Mouse (Mus musculus) heart, adult 2 months (tissue): ENCODE measurements around the gene Sirt3.

ENCODE experiments used
- CTCF ChIP-seq: fragments of 200-600 bp; IDR thresholded peaks from 2 replicates; pipeline ENCODE4 v1.8.1; 2022; ENCODE audit warnings: antibody characterized with exemption, mild to moderate bottlenecking, moderate library complexity
- POLR2A ChIP-seq: fragments of 200-500 bp; IDR thresholded peaks from 2 replicates; pipeline ENCODE4 v1.6.1; 2011; ENCODE audit warnings: mild to moderate bottlenecking, low read depth, low read length, control low read depth; ENCODE audit not compliant: insufficient read depth

DNA sequence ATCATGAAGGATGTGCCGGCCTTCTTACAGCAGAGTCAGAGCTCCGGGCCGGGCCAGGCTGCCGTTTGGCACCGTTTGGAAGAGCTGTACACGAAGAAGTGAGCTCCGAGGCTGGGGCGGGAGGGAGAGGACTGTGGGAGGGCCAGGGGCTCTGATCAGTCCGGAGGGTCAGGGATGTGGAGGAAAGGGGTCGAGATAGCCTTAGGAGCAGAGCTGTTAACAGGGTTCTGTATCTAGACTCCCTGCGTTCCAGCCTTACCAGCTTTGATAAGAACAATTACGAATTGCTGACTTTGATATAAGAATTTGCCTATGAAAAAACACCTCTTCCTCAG lies 327 bp upstream of the Sirt3 start:
- TF ChIP-seq CTCF (no peak), POLR2A (no peak)
